Mouse (Mus musculus) mouse trophoblast stem cell (cell line): ENCODE results near the gene Dock4.

Source experiments
- in situ Hi-C, 2 experiments: fragments of 300-500 bp; cut with MseI, MboI; formaldehyde crosslinking; loops; 2 replicates in 1 of 2; 3 replicates in 1 of 2; pipeline ENCODE4 v1.15.1; 2025

The Dock4 gene

DNA sequence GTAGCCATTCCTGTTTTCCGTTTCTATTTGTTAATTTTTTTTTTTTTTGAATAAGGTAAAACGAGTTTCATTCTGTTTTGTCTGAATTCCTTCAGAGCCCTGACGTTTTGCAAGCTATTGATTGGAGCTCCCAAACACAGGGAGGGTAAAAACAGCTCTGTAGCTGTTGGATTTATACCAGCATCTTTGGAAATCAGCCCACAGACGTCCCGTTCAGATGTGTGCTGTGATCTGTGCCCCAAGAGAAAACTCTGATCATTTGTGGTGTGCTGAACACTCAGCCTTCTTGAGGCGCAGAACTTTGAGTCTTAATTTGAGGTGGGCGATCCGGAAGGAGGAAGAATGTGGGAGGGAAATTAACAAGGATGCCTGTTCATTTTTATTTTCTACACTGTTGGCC, 62.7 kb downstream of the Dock4 start:
- in situ Hi-C loops = no loop called here

DNA sequence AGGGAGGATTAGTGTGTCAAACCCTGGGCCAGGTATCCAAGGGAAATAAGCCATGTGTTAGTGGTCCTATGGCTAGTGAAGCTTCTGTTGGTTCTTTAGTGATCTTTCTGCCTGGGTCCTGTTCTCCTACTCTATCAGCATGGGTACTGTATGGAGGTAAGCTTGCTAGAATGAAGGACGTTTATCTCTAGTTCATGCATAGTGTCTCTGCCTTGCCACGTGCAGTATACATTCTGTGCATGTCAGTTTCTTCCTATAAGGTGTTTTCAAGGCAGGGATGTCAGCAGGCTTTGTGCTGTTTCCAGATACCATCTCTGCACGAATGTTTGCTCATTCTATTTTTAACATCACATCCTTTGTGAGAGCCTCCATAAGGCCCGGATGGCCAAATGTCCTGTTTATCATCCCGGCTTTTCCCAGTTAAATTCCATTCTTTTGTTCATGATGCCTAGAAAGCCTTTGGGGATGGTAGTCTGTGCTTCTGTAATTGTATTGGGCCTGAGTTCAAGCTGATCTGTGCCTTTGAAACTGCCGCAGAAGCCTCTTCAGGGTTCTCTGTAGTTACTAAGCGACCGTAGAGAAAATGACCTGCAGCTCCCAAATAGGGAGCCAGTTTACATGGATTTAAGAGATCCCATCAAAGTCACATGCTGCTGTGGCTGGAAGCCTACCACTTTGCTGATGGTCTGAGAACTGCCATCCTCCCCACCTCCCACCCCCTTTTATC, 66.1 kb downstream of the Dock4 start:
- in situ Hi-C loops = no loop called here

- in situ Hi-C loops = no loop called here
Observed at GRCm38 (mm10) chr12:40512370-40512693, 66.6 kb downstream of the Dock4 start.

DNA sequence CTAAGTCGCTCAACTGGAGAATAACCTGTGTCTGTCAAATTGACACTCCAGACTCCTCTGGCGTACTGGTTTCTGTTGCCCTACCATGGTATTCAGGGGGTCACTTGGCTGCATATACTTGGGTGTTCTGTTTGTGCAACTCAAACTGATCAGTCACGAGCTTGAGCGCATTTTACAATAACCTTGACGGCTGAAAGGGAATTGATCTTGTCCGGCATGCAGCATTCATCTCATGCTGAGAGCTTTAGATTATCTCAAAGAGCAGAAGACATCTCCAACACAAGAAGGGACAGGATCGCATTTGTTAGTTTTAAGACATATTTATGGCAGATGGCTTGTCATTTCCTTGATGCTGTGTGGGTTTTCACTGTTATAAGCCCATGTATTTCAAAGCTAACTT, 67.2 kb downstream of the Dock4 start:
- in situ Hi-C loops = no loop called here

- in situ Hi-C loops = no loop called here
Observed at GRCm38 (mm10) chr12:40514021-40514420, 68.3 kb downstream of the Dock4 start.

- in situ Hi-C loops = no loop called here
Observed at GRCm38 (mm10) chr12:40522468-40522867, 76.7 kb downstream of the Dock4 start.

DNA sequence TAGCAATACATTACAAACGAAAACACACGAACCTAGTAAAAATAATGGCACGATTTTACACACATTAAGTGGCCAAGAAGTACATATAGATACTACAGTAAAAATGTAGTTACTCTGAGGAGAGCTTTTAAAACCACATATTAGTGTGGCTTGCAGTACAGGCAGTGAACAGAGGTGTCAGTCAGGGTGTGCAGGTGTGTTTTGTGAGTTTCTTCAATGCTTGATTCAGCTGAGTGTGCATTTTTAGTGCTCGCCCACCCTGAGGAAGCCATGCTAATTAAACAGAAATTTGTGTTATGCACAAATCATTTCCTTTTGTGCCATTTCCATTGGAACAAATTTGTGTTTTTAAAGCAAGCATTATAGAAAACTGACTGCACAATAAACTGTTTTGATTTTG, 77.3 kb downstream of the Dock4 start:
- in situ Hi-C loops = no loop called here

GRCm38 (mm10) chr12:40525045-40525444, 79.3 kb downstream of the Dock4 start:
- in situ Hi-C loops = no loop called here

DNA sequence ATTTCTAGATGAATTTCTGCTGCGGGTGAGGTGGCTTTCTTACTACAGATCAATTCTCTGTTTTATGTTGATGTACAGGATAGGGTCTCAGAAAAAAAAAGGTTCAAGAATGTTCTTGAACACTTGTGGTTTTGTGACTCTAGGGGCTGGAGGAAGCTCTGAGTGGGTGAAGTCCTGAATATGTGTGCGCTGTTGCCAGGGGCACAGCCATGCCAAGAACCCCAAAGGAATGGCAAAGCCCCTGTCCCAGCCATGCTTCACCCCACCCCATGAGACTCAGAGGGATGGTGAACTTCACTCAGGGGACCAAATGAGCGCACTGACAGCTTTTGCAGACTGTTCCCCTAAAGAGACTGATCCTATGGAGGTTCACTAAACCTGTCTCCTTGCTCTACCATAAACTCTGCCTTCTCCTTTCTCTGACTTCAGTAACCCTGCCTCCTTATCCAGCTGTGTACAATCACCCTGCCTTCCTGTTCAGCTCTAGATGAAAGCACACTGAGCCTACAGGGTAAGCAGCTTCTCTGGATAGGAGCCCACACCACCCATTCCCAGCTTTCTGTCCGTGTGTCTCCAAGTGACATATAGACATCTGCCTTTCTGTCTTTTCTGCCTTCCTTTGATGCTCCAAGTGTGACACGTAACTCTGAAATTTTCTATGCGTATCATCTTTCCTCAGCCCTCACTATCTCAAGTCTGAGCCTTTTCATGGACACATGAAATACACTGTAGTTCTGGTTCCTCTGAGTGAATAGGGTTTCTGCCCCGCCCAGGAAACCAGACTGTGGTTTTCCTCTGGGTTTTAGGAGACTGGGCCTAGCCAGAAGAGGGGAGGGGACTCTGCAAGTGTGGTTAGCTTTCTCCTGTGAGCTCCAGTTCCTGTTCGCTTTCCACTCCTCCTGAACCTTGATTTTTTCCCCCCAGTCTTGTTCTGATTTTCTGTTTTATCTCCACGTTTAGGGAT, 90.2 kb downstream of the Dock4 start:
- in situ Hi-C loops = no loop called here

DNA sequence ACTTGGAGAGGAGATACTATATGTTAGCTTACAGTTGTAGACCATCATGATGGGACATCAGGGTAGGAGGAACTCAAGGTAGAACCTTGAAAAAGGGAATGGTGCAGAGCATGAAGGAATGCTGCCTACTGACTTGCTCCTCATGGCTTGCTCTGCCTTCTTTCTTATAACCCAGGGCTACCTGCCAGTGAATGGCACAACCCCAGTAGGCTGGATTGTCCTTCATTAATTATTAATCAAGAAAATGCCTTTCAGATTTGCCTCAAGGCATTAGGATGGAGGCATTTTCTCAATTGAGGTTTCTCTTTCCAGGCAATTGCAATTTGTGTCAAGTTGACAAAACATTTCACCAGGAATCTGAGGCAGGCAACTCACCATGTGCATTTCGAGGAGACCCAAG, 92.1 kb downstream of the Dock4 start:
- in situ Hi-C loops = no loop called here

DNA sequence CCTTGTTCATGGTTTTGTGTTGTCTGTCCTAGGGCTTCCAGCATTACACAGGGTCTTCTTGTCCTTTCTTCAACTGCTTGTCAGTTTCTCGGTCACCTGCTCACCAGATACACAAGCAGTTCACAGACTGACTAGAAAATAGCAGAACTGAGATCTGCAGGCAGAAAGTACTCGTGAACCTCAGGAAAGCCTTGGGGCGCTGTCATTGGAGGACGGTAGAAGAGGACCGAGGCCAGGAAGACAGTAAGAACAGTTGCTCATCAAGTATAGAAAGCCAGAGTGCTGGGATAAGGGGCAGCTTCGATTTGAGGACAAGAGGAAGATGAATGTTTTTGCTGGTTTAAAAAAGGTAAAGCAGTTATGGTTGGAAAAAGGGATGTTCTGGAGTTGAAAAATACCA, 92.6 kb downstream of the Dock4 start:
- in situ Hi-C loops = no loop called here

DNA sequence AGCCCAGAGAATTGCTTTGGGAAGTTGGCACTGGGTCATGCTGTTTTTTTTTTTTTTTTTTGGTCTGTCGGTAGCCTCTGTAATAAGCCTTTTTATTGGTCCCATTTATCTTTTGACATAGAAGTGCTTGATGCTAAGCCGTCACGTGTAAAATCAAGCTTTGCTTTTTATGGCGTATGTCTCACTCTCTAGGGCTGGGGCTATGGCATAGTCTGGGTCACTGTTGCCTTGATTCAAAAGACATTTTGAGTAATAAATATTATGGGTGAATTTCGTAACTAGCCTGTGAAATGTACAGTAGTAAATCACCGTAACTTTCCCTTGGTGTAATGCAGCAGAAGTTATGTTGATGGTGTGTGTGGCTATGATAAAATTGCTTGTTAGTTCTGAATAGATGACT, 93.0 kb downstream of the Dock4 start:
- in situ Hi-C loops = no loop called here

GRCm38 (mm10) chr12:40544273-40544672, 98.5 kb downstream of the Dock4 start:
- in situ Hi-C loops = no loop called here

DNA sequence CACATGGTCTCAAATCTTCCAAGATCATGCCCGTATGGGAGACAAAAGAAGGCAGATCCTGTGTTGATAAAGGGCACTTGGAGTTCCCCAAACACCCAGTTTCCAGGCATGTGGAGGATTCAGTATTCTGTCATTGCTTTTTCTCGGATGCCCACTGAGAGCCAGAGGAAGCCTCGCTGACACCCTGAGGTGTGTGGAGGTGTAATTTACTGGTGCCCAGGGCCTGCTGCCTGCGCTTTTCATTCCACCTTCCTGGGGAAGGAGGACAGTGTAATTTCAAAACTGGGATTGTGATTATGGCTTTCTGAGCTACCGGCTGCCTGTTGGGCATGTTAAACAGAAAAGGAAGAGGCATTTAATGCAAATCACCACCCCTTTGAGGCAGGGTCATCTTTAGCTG, 101.1 kb downstream of the Dock4 start:
- in situ Hi-C loops = no loop called here

DNA sequence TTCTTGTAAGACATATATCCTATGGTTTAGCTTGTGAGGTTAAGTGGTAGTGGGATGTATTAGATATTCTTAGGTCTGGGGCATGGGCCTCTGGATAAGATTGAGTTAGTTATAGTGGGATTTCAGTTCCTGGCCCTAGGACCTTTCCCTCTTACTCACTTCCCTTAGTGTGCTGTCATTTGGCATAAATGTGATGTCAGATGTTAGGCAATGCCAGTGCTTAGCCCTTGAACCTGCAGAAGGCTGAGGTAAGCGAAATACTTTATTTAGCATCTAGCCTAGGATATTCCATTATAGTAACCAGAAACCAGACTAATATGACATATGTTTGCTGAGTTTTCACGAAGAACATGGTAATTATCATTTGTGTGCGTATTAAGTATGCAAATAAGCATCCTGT, 105.6 kb downstream of the Dock4 start:
- in situ Hi-C loops = no loop called here

DNA sequence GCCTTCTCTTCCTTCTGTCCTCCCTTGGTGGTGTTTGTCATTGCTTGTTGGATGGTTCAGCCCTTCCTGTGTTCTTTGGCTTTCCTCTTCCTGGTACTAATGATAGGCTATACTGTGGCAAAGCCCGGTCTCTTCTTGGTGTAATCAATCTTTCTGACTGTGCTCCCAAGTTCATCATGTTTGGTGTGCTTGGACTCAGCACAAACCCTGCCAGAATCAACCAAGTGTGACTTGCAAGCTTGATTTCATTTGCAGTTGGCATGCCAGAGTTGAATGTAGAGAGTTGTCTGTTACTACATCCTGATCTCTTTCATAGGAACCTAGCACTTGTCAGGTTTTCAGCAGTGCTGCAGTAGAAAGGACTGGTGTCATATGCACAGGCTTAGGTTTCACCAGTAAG, 106.4 kb downstream of the Dock4 start:
- in situ Hi-C loops = no loop called here

DNA sequence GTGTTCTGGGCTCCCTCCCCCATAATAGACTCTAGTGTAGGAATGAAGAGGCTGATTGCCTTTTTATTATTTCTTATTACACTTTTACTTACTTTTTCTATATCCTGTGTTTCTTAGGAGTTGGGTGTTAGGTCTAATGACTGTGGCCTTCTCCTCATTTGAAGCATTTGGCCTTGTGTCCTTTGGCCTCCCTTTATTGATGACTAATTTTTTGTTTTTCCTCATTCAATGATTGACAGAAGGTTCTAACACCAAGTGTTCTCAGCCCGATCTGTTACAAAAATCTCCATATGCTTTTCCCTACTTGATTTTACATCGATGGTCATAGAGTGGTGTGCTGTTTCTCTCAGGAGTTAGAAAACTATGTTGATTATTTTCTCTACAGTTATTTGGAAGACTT, 108.2 kb downstream of the Dock4 start:
- in situ Hi-C loops = no loop called here

GRCm38 (mm10) chr12:40554941-40555511, 109.3 kb downstream of the Dock4 start:
- in situ Hi-C loops = no loop called here

- in situ Hi-C loops = no loop called here
Observed at GRCm38 (mm10) chr12:40558600-40558999, 112.8 kb downstream of the Dock4 start.

- in situ Hi-C loops = no loop called here
Observed at GRCm38 (mm10) chr12:40559103-40559502, 113.4 kb downstream of the Dock4 start.

GRCm38 (mm10) chr12:40563703-40564102, 118.0 kb downstream of the Dock4 start:
- in situ Hi-C loops = no loop called here

DNA sequence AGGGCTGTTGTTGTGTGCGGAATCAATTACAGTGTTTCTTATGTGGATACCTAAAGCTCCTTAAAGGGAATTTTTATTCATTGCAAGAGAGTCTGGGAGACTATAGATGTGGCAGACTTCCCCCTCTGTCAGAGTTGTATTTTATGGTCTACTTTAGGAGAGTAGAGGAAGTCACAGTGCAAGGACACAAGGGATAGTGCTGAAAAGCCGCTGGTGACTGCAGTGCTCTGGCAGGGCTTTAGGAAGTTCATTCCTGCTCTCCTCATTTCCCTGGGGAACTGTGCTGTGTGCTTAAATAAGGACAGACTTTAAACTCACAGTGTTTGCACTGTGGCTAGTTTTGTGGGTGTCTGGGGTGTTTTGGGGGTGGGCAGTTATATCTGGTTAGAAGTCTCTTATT, 118.5 kb downstream of the Dock4 start:
- in situ Hi-C loops = no loop called here

DNA sequence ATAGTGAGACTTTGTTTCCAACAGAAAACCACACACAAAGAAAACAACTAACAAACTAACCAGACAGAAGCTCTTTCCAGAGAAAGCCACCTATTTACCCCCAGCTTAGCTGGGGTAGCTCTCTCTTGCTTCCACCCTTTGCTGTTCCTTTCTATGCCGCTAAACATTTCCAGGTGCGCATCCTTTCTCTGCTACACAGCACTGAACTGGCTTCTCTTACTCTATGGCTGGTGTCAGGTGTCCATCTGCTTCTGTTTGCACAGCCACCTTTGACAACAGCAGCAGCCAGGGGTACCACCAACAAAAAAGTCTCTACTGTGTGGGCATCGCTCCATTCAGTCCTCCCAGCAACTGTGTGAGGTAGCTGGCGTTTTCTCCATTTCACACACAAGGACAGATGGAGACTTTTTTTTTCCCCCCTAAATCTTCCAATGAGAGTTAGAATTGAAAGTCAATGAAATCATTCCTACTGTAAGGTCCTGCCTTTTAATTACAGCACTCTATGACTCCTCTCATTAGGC, 122.7 kb downstream of the Dock4 start:
- in situ Hi-C loops = no loop called here
